Mouse (Mus musculus) macrophage (primary cell): ENCODE measurements around the gene Lysmd1. TPM values are rescaled to one million over a fixed set of nuclear protein-coding genes. Genes with fewer than 3 reads are reported as not detected.
A peak's percentile ranks its signal among the peaks of the same experiment; 100 is the strongest.

Experiments
- H3K27ac ChIP-seq: fragments of 350-480 bp; formaldehyde crosslinking; 2 replicates; pipeline ENCODE4 v1.9.0; 2021
- H3K36me3 ChIP-seq: fragments of 350-480 bp; formaldehyde crosslinking; 2 replicates; pipeline ENCODE4 v1.9.0; 2021; ENCODE audit errors: inconsistent target
- H3K4me3 ChIP-seq: fragments of 350-480 bp; formaldehyde crosslinking; 2 replicates; pipeline ENCODE4 v1.9.0; 2021; ENCODE audit errors: inconsistent target
- H3K79me2 ChIP-seq: fragments of 350-480 bp; formaldehyde crosslinking; 2 replicates; pipeline ENCODE4 v1.9.0; 2021; ENCODE audit errors: inconsistent target
- WGBS: methylation state at CpG from one replicate; pipeline ENCODE4 v1.1.7; 2026; ENCODE audit warnings: inconsistent platforms; ENCODE audit not compliant: missing documents; 5-methylcytosine and 5-hydroxymethylcytosine counted together
- polyA plus RNA-seq: library from polyadenylated mRNA; stranded (reverse); fragments of 250-400 nt; gene quantifications from 3 replicates; pipeline ENCODE4 v1.2.4, GENCODE M21; 2018; ENCODE audit warnings: inconsistent platforms

Gene Lysmd1
- polyA plus RNA-seq, 1 experiment from 2014 or later, result 5.0 TPM

DNA sequence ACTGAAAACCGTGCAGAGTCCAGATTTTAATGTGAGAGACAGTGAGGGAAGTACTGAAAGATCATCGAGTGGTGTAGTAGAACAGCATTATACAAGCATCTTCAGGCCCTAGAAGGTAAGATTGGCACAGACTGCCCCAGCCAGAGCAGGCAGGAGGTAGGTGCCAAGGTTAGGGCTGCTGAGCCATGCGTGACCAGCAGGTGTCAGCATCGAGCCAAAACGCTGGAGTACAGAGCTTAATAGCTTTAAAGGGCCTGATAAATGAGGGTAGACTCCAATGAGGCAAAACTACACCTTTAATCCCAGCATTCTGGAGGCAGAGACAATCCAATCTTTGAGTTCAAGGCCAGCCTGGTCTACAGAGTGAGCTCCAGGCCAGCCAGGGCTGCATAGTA lies 8.7 kb downstream of the Lysmd1 start:
- Histone ChIP-seq H3K36me3 (no peaks in the 10 kb centered on the region; the same call in 1 of the 2 replicates), H3K27ac (peak overlapping the region; percentile 90; the same call in 1 of the 2 replicates), H3K79me2 (peaks cover 41% of the 10 kb centered on the region), H3K4me3 (peak overlapping the region; percentile 71; the same call in 1 of the 2 replicates)
- whole genome bisulfite sequencing, result 0% methylated on average over 5 of the region's 5 CpGs

DNA sequence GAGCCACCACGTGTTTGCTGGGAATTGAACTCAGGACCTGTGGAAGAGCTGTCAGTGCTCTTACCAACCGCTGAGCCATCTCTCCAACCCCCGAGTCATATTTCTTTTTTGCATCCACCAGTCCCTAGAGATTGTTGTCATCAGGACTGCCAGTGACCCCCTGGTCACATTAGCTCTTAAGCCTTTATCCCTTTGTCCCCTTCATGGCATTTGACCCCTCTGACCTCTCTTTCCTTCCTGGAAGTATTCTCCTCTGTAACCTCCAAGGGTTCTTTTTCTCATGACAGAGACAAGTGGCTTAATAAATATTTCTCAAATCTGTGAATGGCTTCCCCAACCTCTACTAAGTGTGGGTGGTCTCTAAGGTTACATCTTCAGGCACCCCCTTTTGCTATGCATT lies 14.0 kb downstream of the Lysmd1 start:
- Histone ChIP-seq H3K36me3 (no peaks in the 10 kb centered on the region), H3K4me3 (no peak overlapping the region), H3K79me2 (no peaks in the 10 kb centered on the region), H3K27ac (no peak overlapping the region)
- 89% methylated on average over 3 of the region's 3 CpGs for WGBS

DNA sequence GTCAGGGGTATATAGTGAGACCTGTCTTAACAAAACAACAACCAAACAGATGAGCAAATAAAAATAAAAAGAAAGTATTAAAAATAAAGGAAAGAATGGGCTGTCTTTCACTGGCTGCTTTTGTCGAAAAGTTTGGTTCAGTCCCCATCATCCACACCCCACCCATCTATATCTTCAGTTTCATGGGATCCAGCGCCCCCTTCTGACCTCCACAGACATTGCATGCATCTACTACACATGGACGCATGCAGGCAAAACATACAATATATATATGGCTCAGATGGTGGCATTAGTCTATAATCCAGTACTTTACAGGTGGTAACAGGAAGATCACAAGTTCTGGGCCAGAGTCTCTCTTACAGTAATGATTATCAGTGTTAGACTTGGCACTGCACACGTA lies 20.0 kb downstream of the Lysmd1 start:
- WGBS, result 50% methylated on average over 4 of the region's 4 CpGs
- no peak overlapping the region for H3K27ac ChIP-seq
- no peak overlapping the region for H3K4me3 ChIP-seq
- H3K36me3 ChIP-seq, result no peaks in the 10 kb centered on the region
- no peaks in the 10 kb centered on the region for H3K79me2 ChIP-seq

DNA sequence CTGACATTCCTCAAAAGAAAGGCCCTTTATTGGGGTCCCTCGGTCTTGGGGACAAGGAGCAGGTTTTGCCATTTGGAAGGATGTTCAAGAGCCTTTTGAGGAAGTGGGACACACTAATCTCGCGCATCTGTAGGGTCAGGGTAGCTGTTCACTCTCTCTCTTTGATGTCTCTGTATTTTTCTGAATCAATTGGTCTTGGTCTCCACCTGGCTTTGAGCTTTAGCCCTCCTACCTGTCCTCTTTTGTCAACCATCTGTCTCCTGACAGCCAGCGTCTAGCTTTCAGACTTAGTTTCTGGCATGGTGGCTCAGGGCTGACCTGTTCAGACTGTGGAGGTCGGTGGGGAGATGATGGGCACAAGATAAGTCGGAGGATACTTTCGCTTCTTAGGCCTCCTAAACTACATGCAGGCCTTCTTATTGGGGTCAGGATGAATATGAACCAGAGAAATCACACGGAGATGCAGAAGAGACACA lies 25.7 kb downstream of the Lysmd1 start:
- Histone ChIP-seq H3K36me3 (no peaks in the 10 kb centered on the region), H3K4me3 (peak overlapping the region; percentile 48), H3K27ac (no peak overlapping the region), H3K79me2 (no peaks in the 10 kb centered on the region)
- 27% methylated on average over 8 of the region's 8 CpGs for WGBS

DNA sequence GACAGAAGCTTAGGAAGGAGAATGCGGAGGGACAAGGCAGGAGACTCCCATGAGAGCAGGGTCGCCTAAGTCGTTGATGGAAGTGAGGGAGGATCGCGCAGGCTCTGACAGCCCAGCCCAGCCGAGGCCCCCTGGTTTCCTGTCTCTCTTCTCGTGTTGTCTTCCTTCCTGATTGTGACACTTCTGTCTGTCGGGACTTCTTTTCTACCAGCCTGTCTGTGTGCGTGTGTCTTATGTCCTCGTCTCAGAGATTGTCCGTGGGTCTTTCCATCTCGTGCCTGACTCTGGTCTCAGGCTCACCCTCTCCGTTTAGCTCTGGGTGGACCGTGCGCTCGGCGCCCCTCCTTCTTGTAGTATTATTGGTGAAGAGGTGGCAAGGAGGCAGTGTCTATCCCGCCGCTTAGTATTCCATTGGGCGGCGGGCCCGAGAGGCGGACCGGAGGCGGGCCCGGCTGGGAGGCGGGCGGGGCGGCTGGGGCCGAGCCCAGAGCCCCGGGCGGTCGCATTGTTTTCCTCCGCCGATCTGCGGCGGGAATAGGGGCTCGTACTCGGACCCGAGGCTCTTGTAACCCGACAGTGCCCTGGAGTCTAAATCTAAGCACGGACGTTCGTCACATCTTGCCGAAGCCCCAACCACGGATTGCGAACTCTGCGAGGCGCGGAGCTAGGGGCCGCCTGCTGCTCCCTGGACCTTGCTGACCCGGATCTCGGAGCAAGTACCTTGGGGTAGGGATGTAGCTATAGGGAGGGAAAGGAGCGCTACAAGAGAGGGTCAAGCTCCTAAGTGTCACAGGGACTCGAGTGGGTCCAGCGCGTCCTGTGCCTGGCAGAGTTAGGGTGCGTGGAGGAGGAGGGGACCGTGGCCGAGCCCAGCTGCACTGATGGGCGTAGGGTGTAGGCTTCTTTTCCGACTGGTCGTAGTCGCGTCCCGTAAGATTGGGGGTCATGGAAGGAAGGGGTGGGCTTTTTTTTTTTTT lies 26.4 kb downstream of the Lysmd1 start, which contains the start of gene Sema6c:
Sema6c (plus strand) TSS at position 471 of the 977 bp plus-strand sequence.
- Histone ChIP-seq H3K36me3 (no peaks in the 10 kb centered on the region), H3K27ac (no peak within 1 kb of the TSS), H3K4me3 (peak within 1 kb of the TSS; percentile 48), H3K79me2 (no peaks in the 10 kb centered on the region)
- 1% methylated on average over 54 of the region's 66 CpGs for WGBS

DNA sequence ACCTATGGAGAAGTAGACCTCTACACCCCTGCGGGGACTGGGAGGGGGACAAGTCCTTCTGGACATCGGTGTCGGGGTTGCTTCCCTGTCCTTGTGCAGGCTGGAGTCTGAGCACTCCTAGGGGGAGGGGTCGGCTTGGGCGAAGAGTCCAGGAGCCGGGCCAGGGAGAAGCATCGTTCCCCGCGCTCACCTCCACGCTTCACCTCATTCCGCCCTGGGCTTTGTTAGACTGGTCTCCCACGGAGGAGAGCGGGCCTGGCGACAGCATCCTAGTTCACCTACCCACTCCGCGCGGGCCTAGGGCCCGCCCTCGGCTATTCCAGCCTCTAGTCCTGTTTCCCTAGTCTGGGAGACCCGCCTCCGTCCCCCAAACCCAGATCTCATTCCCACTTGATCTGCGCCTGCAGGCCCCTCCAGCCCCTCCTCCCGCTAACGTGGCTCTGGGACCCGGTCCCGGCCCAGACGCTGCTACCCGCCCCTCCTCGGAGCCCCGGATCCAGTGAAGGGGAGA lies 27.2 kb downstream of the Lysmd1 start:
- H3K4me3 ChIP-seq, result peak overlapping the region; percentile 48; the same call in 1 of the 2 replicates
- H3K79me2 ChIP-seq, result no peaks in the 10 kb centered on the region
- no peaks in the 10 kb centered on the region for H3K36me3 ChIP-seq
- H3K27ac ChIP-seq, result no peak overlapping the region
- WGBS, result 11% methylated on average over 29 of the region's 30 CpGs

DNA sequence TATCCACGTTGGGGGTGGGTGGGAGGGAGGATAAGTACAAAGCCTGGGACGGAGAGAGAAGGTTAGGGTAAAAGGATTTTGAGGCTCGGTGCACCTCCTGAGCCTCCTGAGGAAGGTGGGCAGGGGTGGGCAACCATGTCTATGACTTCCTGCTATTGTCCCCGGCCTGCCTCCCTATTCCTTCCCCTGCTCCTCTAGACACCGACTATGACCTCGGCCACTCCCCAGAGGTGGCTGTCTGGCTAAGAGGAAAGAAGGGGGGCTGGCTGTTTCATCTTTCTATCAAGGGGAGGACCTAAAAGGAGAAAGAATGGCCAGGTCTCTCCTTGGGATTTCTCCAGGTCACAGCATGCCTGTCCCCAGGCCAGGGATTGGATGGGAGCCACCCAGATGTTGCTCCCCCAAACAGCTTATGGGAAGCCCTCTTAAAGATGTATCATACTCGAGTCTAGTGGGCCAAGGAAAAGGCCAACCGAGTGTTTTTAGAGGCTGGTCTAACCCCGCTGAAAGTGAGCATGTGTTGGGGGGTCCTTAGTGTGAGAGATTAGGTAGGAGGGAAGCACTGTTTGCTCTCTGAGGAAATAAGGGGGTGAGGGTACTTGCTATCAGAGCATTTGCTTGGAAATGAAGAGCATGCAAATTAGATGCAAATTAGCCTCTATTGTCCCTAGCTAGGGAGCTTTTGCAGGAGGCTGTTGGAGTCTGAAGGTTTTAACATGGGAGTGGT lies 27.9 kb downstream of the Lysmd1 start:
- Histone ChIP-seq H3K79me2 (no peaks in the 10 kb centered on the region), H3K27ac (no peak overlapping the region), H3K36me3 (no peaks in the 10 kb centered on the region), H3K4me3 (no peak overlapping the region)
- WGBS, result 42% methylated on average over 9 of the region's 9 CpGs

DNA sequence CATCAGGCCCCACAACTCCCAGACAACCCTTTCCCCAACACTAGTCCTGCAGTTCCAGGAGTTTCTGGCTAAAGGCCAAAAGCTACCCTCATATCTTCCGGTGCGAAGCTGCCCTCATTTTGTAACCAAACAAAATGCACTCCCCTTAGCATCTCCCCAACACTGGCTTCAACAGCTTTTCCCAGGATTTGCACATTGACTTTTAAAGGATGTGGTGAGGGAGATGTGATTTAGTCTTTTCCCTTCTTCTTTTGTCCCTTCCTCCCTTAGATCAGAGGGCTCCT lies 28.4 kb downstream of the Lysmd1 start:
- Histone ChIP-seq H3K79me2 (no peaks in the 10 kb centered on the region), H3K36me3 (no peaks in the 10 kb centered on the region), H3K4me3 (no peak overlapping the region), H3K27ac (no peak overlapping the region)
- 95% methylated on average over 2 of the region's 2 CpGs for WGBS

DNA sequence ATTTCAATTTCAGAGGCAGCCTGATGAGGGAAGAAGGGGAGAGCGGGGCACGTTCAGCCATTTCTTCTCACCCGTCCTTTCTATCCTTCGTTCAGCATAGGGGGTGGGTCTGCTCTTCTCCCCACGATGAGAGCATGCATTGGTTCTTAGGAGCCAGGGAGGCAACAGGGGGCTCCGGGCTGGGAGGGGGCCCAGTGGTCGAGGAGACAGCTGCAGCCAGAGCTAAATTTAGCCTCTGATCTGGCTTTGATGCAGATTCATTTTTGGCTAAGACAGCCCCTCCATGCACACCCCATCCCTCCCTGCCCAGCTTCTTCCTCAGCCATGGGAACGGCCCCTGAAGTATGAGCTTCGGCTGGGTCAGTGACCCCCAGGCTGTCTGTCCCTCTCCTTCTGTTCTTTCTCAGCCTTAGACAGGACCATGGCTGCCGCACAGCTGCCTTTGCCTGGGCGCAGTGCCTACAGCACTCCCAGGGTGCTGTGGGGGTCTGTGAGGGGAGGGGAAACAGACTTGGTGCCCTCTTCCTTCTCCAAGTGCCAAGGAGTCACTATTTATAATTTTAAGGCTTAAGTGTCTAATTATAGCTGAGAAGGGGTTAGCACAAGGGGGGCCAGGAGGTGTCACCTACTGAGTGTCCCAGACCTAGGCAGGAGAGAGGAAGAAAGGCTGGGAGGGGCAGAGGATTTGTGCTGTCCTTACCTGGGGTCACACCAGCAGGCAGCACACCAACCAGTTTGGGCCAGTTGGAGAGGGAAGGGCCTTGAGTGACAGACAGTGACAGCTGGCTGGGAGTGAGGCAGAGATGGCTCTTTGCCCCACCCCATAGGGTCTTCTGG lies 29.7 kb downstream of the Lysmd1 start:
- no peaks in the 10 kb centered on the region for H3K36me3 ChIP-seq
- H3K4me3 ChIP-seq, result no peak overlapping the region
- H3K79me2 ChIP-seq, result no peaks in the 10 kb centered on the region
- H3K27ac ChIP-seq, result no peak overlapping the region
- 79% methylated on average over 11 of the region's 11 CpGs for WGBS

DNA sequence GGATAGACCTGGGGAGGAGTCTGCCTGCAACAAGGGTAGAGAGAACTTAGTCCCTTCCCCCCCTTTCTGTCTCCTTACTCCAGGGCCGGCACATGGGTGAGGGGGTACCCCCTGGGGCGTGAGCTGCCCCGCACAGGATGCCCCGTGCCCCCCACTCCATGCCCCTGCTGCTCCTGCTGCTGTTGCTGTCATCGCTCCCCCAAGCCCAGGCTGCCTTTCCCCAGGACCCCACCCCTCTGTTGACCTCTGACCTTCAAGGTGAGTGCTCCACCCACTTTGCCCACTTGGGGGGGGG lies 30.3 kb downstream of the Lysmd1 start:
- no peaks in the 10 kb centered on the region for H3K36me3 ChIP-seq
- H3K4me3 ChIP-seq, result no peak overlapping the region
- no peak overlapping the region for H3K27ac ChIP-seq
- 85% methylated on average over 5 of the region's 5 CpGs for WGBS
- H3K79me2 ChIP-seq, result no peaks in the 10 kb centered on the region

DNA sequence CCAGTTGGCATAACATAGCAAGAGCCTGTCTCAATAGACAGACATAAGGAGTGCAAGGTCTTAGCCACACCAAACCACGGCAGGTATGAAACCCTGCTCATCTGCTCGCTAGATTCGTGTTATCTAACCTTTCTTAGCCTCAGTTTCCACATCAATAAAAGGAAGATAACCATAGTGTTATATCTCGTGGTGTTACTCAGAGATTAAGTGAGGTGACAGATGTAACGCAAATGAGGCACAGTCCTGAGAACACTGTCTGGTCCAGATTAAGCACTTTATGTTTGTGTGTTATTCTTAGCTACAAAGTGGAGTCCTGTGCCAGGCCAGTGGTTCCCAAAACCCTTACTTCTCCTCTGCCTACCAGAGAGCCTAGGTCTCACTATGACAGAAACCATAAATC lies 31.0 kb downstream of the Lysmd1 start:
- Histone ChIP-seq H3K4me3 (no peak overlapping the region), H3K27ac (no peak overlapping the region), H3K36me3 (no peaks in the 10 kb centered on the region), H3K79me2 (no peaks in the 10 kb centered on the region)
- 82% methylated on average over 5 of the region's 5 CpGs for WGBS

DNA sequence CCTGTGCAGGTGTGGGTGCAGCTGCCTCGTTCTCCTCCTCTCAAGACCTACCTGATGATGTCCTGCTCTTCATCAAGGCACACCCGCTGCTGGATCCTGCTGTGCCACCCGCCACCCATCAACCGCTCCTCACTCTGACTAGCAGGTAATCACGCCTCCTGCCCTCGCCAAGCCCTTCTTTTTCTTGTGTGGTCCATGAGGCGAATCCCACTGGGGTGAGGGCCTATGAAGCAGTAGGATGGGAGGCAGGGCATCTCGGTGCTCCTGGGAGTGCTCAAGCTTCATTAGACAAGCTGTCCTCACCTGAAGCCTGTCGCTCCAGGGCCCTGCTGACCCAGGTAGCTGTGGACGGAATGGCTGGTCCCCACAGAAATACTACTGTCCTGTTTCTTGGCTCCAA lies 36.1 kb downstream of the Lysmd1 start:
- Histone ChIP-seq H3K27ac (no peak overlapping the region), H3K79me2 (no peaks in the 10 kb centered on the region), H3K4me3 (no peak overlapping the region), H3K36me3 (no peaks in the 10 kb centered on the region)
- WGBS, result 97% methylated on average over 9 of the region's 10 CpGs

DNA sequence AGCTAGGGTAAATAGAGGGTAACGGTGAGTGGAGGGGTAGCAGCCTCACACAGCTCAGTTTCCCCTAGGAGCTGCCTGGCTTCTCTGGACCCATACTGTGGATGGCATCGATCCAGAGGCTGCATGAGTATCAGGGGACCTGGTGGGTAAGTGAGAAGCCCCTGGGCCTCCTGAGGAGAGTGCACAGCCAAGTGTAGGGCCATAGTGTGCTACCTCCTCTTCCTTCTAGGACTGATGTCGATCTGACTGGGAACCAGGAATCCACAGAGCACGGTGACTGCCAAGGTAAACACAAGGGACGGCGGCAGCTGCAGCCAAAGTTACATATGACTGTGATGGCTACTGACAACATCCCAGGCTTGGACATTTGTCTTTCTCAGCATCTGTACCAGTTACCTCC lies 37.2 kb downstream of the Lysmd1 start:
- H3K79me2 ChIP-seq, result no peaks in the 10 kb centered on the region
- no peak overlapping the region for H3K27ac ChIP-seq
- H3K36me3 ChIP-seq, result no peaks in the 10 kb centered on the region
- no peak overlapping the region for H3K4me3 ChIP-seq
- WGBS, result 96% methylated on average over 6 of the region's 6 CpGs

DNA sequence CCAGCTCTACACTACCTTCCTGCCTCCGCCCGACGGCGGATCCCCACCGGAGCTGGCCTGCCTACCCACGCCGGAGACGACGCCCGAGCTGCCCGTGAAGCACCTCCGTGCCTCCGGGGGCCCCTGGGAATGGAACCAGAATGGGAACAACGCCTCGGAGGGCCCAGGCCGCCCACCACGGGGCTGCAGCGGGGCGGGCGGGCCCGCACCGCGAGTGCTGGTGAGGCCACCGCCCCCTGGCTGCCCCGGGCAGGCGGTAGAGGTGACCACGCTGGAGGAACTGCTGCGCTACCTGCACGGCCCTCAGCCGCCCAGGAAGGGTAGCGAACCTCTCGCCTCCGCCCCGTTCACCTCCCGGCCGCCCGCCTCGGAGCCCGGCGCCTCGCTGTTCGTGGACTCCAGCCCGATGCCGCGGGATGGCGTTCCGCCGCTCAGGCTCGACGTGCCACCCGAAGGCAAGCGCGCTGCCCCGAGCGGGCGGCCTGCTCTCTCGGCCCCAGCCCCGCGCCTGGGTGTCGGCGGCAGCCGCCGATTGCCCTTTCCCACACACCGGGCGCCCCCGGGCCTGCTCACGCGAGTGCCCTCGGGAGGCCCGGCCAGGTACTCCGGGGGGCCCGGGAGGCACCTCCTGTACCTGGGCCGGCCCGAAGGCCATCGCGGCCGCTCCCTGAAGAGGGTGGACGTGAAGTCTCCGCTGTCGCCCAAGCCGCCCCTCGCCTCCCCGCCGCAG lies 38.8 kb downstream of the Lysmd1 start:
- Histone ChIP-seq H3K4me3 (no peak overlapping the region), H3K79me2 (no peaks in the 10 kb centered on the region), H3K36me3 (no peaks in the 10 kb centered on the region), H3K27ac (no peak overlapping the region)
- WGBS, result 53% methylated on average over 60 of the region's 84 CpGs
